28 mouse cellular contexts compared by ENCODE assay signal in the genomic region with DNA sequence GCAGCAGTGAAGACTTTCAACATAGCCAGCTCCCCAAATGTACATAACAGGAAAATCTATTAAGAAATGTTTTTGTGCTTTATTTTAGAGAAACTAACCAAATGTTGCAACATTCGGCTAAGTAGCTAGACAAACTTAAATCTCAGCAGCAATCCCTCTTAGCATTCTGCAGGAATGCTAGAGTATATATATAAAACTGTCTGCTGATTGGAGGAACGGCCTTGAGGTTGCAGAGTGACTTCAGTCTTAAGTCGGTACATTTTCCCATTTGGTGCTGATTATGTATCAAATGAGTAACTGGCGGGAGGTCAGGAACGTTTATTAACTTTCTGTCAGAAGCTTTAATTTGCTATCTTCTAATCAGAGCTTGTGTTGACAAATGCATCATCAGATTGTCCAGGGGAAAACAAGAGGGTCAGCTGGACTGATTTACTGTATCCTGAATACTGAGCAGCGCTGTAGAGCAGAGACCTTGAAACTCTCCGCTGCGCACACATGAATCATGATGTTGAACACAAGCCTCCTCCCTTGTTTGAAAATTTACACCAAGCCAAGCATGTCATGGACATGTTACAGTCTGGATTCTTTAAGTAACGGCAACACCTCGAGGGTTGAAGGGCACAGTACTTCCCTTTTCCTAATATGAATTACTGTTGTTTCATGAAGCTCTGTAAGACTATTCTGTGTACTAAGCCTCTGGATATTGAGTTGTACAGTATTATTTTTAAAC.
DNase-seq lines count a peak whose midpoint lies in the region; ATAC-seq and TF ChIP-seq lines count a peak whose summit lies in the region.
"Had no signal": no experiment of that assay in that cellular context is flagged by ENCODE, and none has a peak within 500 bp of the region (broad histone marks: within the 10 kb centered on the region; RNA-seq: fewer than 3 reads in every experiment).

No protein-coding gene starts in this region.

- H3K9ac ChIP-seq in lung, embryonic 14.5 days = no peak overlapping the region
- H3K9ac ChIP-seq: embryonic facial prominence, embryonic 13.5 days; heart, embryonic 15.5 days; limb, embryonic 15.5 days; liver, embryonic 13.5 days had no signal

- no peaks in the 10 kb centered on the region for H3K36me3 ChIP-seq in lung, embryonic 14.5 days (ENCODE audit: insufficient read depth)
- H3K36me3 ChIP-seq in limb, embryonic 10.5 days = no peaks in the 10 kb centered on the region
- H3K36me3 ChIP-seq: embryonic facial prominence, embryonic 13.5 days; heart, embryonic 15.5 days; limb, embryonic 15.5 days; liver, embryonic 13.5 days had no signal

- no peaks in the 10 kb centered on the region for H3K27me3 ChIP-seq in lung, embryonic 14.5 days (ENCODE audit: insufficient read depth, low read length)
- no peaks in the 10 kb centered on the region for H3K27me3 ChIP-seq in limb, embryonic 10.5 days (ENCODE audit: low read depth, poor library complexity, severe bottlenecking)
- H3K27me3 ChIP-seq: embryonic facial prominence, embryonic 13.5 days; heart, embryonic 15.5 days; limb, embryonic 15.5 days; liver, embryonic 13.5 days had no signal

- 46% methylated on average over 10 of the region's 10 CpGs for WGBS in lung, embryonic 14.5 days
- WGBS in limb, embryonic 10.5 days = 59% methylated on average over 10 of the region's 10 CpGs

- H3K4me2 ChIP-seq in lung, embryonic 14.5 days = no peak overlapping the region
- H3K4me2 ChIP-seq: embryonic facial prominence, embryonic 13.5 days; heart, embryonic 15.5 days; limb, embryonic 15.5 days; liver, embryonic 13.5 days; midbrain, embryonic 11.5 days had no signal

- H3K27ac ChIP-seq in lung, embryonic 14.5 days (ENCODE audit: low read depth) = no peak overlapping the region
- H3K27ac ChIP-seq in limb, embryonic 10.5 days = no peak overlapping the region
- H3K27ac ChIP-seq: embryonic facial prominence, embryonic 13.5 days; heart, embryonic 15.5 days; layer of hippocampus, adult 2 months; limb, embryonic 15.5 days; liver, embryonic 13.5 days had no signal

- no peaks in the 10 kb centered on the region for H3K9me3 ChIP-seq in lung, embryonic 14.5 days (ENCODE audit: low read depth, low read length)
- H3K9me3 ChIP-seq in limb, embryonic 10.5 days (replicated peaks) = no peaks in the 10 kb centered on the region
- H3K9me3 ChIP-seq: embryonic facial prominence, embryonic 13.5 days; heart, embryonic 15.5 days; limb, embryonic 15.5 days; liver, embryonic 13.5 days had no signal

- peak; percentile 78 for DNase-seq in lung, embryonic 14.5 days
- no peak for DNase-seq in lung, postnatal 4 days
- peak; percentile 7 for DNase-seq in NIH3T3 (ENCODE audit: low read depth)
- DNase-seq in adrenal gland, adult 2 months = peak; percentile 67
- peak; percentile 42 to 46 for DNase-seq in adrenal gland, postnatal 36 days
- DNase-seq in limb, embryonic 10.5 days (ENCODE audit: low spot score) = no peak
- no peak for DNase-seq in cerebellum, adult 18-20 months
- DNase-seq: B cell, adult 2 months; cerebellum, adult 11 months; cerebellum, adult 9-11 months; gastrocnemius, postnatal 10 days; kidney, adult 18-20 months; kidney, postnatal 25 days; left cerebral cortex, postnatal 4 days; liver, embryonic 13.5 days; lung, adult 18-20 months; spleen, adult 18-20 months; thymus, postnatal 4 days had no signal

- TF ChIP-seq CTCF in lung, embryonic 14.5 days (IDR thresholded peaks at IDR 0.05; ENCODE audit: low read depth) = no peak

- H3K4me3 ChIP-seq in lung, embryonic 14.5 days (ENCODE audit: low read depth, low read length) = no peak overlapping the region
- H3K4me3 ChIP-seq in limb, embryonic 10.5 days = no peak overlapping the region
- H3K4me3 ChIP-seq: embryonic facial prominence, embryonic 13.5 days; erythroblast, embryonic 14.5 days; heart, embryonic 15.5 days; layer of hippocampus, adult 2 months; limb, embryonic 15.5 days; liver, embryonic 13.5 days had no signal

- peak; percentile 91 for ATAC-seq in lung, embryonic 14.5 days (ENCODE audit: insufficient read depth)
- ATAC-seq: activated CD4-positive, CD25-positive, alpha-beta regulatory T cell, adult 4 months; forebrain, embryonic 16.5 days; hindbrain, embryonic 16.5 days; midbrain, embryonic 16.5 days had no signal

- H3K4me1 ChIP-seq in lung, embryonic 14.5 days (ENCODE audit: insufficient read depth) = no peaks in the 10 kb centered on the region
- H3K4me1 ChIP-seq in limb, embryonic 10.5 days = no peaks in the 10 kb centered on the region
- H3K4me1 ChIP-seq: embryonic facial prominence, embryonic 13.5 days; heart, embryonic 15.5 days; limb, embryonic 15.5 days; liver, embryonic 13.5 days had no signal

Comparison
In these comparisons a context has a peak if more than half of its experiments do, and no peak if none do; other contexts are left out.
1. DNase-seq: peak in lung, embryonic 14.5 days (single experiment), NIH3T3 (single experiment), adrenal gland, adult 2 months (single experiment) and adrenal gland, postnatal 36 days (2 of 2); none in lung, postnatal 4 days (0 of 2), limb, embryonic 10.5 days (single experiment) and cerebellum, adult 18-20 months (0 of 2).